Mouse (Mus musculus) left cerebral cortex, adult 8-10 months (tissue): Measurements from ENCODE around the gene Endog. TPM values are rescaled to one million over a fixed set of nuclear protein-coding genes. Genes with fewer than 3 reads are reported as not detected.
A peak's percentile ranks its signal among the peaks of the same experiment; 100 is the strongest.
"Not testable (repeated sequence)": the region's sequence is repeated elsewhere in the genome, so short reads cannot be mapped to it uniquely, and the experiment has no call there.

ENCODE experiments used
- DNase-seq, 2 experiments: peaks; one replicate each; pipeline ENCODE4 v3.0.0; 2022; ENCODE audit warnings: low spot score in 2 of 2
- total RNA-seq, 4 experiments: library from RNA; stranded (reverse); gene quantifications; 2 replicates each; pipeline ENCODE4 v1.2.4; 2022

Gene Endog
- total RNA-seq, result 10 to 100 TPM; 18.8 to 23.6 (median 22.9) TPM

DNA sequence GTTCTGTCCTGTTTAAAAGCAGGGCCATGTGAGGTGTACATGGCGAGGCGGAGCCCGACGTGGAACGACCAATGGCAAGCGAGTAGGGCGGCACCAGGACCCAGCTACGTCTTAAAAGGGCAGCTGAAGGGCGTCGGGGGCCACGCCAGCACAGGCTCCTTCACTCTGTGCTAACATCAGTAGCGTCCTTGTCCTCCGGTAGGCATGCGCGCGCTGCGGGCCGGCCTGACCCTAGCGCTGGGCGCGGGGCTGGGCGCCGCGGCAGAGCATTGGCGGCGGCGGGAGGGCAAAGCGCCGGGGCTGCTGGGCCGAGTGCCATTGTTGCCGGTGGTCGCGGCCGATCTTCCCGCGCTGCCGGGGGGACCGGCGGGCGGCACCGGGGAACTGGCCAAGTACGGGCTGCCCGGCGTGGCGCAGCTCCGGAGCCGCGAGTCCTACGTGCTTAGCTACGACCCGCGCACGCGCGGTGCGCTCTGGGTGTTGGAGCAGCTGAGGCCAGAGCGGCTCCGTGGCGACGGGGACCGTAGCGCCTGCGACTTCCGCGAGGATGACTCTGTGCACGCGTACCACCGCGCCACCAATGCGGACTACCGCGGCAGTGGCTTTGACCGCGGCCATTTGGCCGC, at the start of gene Endog:
Gene Endog, plus strand, starts transcription at position 123 of the 626 bp plus-strand sequence.
- DNase-seq, result peak; percentile 83 to 89

DNA sequence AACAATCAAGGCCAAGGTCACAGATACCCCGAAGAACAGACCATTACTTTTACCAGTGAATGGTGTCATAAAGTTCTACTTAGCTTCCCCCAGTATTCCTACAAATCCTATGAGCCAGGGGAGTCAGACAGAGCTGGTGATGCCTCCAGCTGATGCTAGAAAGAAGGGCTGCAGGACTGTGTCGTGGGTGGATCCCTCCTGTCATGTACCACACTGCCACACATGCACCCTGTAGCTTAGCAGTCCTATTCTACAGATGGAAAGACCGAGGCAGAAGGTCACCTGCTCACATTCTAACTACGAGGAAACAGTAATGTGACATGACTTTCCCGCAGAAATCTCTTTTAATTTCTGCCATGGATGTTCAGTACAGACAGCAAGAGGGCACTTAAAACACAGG, 48.5 kb upstream of the Endog start:
- no peak for DNase-seq

DNA sequence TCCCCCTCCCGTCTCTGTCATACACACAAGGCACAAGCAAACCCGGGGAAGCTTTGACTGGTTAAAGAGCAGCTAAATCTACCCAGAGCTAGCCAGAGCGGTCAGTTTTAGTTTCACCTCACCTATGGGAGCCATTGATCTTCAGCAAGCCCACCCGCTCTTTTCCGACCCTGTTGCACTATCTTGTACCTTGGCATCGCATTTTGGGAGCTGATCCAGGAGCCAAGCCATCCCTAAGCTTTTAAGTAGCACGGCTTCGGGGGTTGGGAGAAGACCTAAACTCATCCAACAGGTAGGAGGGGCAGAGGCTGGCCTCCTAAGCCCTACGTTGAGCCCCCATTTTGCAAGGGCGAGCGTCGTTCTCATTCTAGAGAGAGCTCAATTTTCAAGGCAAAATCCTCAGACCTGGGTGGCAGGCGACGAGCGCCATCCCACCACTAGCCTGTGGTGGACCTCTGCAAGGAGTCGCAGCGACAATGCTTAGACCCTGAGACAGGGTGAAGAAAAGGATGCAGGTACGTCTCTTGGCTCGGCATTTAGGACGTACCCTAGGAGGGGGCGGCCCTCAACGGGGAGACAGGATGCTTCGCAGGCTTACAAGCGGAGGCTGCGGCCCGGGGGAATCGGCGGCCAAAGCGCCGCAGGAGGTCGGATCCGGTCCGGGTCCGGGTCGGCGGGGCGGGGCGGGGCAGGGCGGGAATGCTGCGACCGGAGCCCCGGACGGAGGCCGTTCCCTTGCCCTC, 47.4 kb upstream of the Endog start:
- no peak for DNase-seq

DNA sequence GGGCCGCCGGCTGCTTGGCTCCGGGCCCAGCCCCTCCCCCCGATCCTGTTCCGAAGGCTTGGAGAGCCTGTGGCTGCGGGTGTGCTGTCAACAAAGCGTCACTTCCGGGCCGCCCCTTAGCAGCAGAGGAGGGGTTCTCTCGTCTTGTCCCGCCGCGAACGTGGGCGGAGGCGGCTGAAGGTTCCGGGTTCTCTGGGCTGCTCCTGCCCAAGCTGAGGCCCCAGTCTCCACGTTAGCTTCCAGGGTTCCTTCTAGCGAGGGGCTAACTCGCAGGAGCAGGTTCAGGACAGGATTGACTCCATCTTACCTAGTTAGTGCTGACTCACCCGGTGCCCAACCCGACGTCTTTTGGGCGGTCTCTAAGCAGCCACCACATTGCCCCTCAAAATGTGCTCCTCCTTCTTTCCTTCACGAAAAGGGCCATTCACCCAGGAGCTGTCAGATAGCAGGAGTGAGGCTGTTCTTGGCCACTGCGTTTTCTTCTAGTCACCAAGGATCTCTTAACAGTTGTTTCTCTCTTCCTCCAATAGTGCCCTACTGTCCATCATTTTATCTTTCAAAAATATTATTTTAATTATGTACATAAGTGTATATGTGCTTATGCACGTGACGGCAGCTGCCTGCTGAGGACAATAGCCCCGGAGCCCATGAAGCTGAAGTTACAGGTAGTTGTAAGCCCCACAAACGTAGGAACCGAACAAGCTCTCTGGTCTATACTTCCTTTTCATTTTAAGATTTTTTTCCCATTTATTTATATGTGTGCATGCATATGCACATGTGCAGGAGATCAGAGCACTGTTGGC, 46.6 kb upstream of the Endog start, which contains the start of gene Zer1:
Gene Zer1, minus strand, starts transcription at position 114 of the 803 bp plus-strand sequence.
- peak; percentile 94 to 95 for DNase-seq

DNA sequence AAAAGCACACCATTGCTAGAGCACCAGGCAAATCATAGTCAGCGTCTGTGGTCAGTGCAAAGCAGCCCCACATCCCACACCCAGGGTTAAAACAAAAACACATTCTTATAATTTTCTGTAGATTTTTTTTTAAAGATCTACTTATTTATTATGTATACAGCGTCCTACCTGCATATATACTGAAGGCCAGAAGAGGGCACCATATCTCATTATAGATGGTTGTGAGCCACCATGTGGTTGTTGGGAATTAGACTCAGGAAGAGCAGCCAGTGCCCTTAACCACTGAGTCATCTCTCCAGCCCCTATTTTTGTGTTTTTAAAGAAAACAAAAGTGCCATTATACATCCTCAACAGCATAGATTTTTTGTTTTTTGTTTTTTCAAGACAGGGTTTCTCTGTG, 42.5 kb upstream of the Endog start:
- DNase-seq, result no peak

DNA sequence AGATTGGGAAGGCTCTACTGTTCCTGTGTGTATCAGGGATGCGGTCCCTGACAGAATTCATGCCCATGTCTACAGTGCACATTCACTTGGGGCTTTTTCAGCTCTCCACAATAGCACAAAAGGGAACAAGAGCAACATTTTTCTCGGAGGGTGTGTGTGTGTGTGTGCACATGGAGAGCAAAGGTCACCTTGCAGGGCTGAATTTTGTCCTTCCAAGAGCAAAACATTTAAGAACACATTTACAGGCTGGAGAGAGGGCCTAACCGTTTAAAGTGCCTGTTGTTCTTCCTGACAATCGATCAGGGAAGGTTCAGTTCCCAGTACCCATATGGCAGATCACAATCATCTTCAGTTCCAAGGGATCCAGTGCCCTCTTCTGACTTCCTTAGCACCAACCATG, 41.1 kb upstream of the Endog start:
- no peak for DNase-seq

DNA sequence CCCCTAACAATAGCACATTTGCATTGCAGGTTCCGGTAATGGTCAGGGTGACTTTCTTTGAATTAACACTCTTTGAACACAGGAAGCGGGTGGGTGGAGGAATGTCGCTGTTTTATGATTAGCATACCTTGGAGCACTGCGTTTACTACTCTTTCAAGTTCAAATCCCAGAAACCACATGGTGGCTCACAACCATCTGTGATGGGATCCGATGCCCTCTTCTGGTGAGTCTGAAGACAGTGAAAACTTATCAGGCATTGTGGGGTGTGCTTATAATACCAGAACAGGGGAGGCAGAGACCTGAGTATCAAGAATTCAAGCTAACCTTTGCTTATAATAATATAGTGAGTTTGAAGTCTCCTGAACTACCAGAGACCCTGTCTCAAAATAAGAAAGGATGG, 40.1 kb upstream of the Endog start:
- not testable (repeated sequence) for DNase-seq

DNA sequence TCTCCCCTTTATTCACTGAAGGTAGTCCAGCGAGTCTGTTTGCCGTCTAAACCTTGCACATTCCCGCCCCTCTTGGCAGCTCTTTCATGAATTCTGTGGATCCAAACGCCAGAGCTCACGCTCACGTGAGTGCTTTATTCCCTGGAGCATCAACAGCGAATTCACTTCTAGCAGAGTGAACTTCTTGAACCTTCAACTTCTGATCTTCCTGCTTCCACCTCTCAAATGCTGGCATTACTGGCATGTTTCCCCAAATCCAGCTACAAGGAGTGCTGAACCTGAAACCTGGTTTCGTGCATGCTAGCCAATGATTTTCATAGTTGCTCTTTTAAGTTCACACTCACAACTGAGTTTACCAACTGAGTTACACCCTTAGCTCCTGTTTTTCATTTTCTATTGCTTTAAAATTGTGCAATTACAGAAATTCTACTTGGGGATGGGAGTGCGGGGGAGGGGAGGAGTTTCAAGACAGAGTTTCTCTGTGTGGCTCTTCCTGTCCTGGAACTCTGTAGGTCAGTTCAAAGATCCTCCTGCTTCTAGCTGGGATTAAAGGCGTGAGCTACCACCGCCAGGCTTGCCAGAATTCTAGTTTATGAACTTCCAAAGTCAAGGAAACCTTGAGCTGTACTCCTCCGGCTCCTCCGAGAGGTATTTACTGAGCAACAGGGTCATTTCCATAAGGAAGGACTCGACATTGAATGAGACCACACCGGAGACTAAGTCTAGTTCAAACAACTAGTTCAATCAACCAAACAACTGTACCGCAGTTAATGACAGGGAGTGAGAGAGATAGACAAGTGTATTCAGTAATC, 38.3 kb upstream of the Endog start:
- DNase-seq, result no peak

DNA sequence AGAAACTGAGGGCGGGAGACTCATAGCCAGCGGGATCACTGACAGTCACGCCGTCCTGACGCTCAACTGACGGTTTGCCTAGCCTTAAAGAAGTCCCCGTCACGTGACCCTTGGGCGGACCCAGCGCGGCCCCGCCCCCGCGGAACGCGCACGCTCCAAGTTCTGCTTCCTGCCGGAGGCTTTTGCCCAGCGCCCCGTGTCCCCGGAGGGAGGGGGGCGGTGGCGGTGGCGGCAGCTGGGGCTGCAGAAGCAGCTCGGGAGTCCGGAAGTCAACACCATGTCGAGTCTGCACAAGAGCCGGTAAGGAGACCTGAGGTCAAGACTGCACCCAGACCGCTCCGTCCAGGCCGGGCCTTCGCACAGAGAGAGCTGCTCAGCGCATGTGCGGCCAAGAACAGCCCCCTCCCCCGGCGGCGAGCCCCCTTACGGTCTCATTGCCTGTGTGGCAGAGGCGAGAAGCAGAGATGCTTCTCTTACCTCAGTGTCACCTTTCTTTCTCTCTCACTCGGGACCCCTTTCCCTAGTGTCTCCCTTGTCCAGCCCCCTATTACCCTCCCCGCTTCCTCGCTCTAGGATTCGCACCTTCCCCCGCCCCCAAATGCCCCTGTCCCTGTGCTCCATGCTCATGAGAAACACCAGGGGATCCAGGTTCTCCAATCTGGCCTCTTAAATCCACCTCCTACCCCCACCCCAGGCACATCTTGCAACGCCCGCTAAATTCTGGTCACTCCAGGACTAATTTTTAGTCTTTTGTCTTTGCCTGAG, 37.5 kb upstream of the Endog start, which contains the start of gene Tbc1d13:
Gene Tbc1d13, plus strand, starts transcription at position 134 of the 765 bp plus-strand sequence.
- DNase-seq, result peak; percentile 96 to 98

DNA sequence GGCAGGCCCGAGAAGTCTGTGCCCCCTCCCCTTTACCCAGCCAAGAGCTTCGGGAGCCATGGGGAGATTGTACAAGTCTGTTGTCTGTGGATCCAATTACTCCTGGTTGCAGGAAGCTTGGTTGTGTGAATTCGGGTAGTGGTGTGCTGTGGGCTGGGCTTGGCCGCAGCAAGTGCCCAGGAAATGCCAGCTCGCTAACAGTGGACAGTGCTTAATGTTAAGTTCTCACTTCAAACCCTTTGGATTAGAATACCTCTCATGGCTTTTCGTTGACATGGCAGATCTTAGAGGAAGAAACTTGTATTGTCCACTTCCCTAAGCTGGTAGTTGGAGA, 36.9 kb upstream of the Endog start:
- DNase-seq, result no peak

DNA sequence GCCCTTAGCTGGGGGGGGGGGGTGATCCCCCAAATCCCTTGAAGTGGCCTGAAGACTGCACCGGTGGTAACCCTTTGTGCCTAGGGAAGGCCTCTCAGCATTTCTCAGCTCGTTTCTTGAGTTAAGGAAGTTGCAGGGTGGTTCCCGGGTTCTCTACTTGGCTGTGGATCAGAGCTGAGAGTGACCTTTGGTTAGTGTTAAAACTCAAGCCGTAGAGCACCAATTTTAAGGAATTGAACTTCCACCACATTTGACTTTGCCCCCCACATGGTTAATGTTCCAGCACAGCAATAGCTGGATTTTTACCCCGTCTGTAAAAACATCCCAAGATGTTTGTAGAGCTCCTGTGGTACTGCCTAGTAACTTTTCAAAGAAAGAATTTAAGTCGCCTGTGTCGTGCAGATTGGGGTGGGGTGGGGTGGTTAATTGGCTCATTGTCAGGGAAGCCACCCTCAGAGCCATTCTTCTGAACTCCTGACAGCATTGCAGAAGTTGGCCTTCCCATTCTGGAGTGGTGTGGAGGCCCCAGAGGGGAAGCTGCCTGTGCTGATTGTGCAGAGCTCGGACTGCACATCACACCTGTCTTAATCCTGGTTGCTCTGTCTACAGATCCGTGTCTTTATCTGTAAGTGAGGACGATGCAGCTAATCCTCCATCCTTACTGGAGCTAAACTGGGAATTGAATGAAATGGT, 36.2 kb upstream of the Endog start:
- no peak for DNase-seq

DNA sequence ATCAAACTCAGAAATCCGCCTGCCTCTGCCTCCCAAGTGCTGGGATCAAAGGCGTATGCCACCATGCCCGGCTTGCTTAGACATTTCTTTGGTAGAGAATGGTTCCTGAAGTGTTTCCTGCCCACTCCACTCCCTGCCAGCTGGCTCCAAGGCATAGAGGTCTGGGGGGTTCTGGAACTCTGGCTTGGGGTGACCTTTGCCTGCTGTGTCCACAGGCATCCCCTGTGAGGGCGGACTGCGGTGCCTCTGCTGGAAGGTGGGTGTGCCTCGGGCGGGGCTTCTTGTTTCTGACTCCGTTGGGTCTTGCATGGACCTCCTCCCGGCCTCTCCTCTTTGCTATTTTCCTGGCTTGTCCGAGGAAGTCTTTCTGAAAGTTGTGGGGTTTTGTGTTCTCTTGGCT, 34.8 kb upstream of the Endog start:
- no peak for DNase-seq

DNA sequence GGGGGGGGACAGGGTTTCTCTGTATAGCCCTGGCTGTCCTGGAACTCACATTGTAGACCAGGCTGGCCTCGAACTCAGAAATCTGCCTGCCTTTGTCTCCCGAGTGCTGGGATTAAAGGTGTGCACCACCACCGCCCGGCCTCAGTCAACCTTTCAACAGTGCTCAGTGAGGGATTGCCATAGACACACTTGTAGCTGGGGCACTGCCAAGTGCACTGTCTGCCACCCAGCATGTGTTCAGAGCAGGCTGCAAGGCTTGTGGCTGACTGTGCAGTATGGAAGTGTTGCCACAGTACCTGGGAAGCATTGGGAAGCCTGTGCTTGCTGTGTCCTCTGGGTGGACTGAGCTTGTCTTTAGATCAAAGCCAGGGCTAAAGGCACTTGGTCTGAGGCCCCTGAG, 31.3 kb upstream of the Endog start:
- not testable (repeated sequence) for DNase-seq

DNA sequence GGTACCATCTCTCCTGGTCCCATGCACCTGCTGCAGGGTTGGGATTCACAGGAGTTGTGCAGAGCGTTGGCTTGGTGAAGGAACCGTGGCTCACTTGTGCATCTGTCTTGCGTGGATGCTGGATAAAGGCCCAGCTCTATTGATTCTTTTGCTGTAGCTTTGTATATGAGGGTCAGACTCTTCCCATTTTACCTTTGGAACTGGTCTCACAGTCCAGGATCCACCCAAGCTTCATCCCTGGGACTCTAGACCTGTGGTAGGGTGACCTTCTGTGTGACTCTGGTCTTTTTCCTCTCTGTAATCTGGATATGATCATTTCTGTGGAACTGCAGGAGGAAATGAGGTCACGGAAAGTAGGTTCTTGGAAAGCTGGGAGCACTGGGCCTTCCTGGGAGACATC, 26.9 kb upstream of the Endog start:
- DNase-seq, result no peak

DNA sequence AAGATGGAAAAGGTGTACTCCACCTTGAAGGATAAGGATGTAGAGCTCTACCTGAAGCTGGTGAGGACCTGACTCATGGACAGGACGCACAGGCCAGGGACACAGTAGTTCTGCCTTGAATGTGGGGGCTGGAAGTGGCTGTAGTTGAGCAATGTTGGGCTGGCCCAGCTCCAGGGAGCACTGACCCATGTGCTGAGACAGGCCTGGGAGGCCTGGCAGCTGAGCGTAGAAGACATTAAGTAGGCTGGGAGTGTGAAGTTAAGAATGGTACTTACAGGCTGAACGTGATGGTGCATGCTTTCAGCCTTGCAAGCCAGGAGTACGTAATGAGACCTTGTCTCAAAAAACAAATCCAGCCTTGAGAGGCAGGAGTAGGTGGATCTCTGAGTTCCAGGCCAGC, 23.8 kb upstream of the Endog start:
- no peak for DNase-seq

DNA sequence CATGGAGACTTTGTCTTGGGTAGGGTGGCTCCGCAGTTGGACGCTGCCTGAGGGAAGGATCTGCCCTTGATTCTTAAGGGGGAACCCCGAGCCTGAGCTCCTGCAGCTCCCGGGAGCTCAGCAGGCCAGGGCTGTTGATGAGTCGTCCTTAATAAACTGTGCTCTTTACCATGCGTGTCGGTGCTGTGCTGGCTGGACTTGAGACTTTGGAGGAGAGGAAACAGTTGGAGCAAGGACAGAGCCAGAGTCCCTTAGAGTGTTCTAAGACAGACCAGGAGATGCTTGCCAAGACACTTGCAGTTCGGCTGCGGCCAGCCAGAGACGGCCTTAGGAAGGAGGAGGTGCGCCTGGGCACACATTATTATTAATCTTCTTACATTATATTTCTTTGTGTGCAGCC, 19.5 kb upstream of the Endog start:
- DNase-seq, result no peak

DNA sequence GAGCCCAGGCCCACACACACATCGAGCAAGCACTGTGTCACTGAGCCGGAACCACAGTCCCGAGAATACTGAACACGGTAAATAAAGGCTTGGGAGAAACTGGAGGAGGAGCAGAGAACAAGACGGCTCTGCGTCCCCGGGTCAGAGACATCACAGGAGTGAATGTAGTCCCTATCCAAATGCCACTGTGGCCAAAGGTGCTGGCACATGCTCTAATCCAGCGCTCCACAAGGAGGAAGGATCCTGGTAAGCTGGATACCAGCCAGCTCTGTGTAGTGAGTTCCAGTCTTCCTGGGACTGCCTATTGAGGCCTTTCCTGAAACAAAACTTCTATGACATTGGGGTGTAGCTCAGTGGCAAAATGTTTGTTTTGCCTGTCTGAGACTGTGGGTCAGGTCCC, 18.7 kb upstream of the Endog start:
- no peak for DNase-seq

DNA sequence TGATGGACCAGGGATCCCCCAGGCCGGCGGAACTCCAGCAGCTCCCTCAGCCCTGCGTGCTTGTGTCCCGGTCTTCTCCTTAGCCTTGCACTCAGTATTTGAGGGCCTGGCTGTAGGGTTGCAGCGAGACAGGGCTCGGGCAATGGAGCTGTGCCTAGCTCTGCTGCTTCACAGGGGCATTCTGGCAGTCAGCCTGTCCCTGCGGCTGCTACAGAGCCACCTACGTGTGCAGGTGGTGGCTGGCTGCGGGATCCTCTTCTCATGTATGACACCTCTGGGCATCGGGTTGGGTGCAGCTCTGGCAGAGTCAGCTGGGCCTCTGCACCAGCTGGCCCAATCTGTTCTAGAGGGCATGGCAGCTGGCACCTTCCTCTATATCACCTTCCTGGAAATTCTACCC, 11.4 kb upstream of the Endog start:
- not testable (repeated sequence) for DNase-seq

DNA sequence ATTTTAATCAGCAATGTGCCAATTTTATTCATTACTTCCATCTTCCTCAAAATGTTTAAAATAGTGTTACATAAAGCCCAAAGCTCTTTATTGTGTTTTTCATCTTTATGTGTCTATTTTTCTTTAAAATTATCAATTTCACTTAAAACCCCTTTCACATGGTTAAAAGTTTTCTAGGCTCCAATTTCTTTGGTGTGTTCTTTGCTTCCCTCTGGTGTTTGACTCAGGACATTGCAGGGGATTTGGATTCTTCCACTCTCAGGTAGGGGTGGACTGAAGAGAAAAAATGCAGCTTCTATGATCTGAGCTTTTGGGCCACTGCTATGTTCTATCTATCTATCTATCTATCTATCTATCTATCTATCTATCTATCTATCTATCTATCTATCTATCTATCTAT, 9.5 kb upstream of the Endog start:
- no peak for DNase-seq

DNA sequence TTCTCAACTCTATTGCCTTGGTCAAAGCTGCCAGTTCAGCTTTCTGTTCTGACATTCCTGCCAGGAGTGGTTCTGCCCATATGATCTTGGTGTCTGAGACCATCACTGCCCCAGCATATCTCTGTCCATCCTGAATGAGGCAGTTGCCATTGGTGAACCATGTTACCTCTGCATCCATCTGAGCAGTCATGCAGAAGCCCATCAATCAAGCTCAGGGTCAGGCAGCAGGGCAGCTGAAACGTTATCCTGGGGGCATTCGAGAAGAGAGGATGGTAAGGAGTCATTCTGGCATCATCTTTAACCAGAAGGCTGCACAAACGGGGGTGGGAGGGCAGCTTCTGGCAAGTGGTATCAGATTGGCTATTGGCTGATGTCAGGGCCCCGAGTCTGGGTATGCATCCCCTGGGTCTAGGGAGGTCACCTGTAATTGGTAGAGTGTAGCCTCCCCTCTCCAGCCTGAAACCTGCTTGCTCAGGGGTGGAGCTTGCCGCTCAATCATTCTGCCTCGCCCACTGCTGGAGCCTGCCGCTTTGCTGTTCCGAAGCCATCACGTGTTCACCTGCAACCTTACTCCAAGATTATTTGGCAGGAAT, 6.9 kb upstream of the Endog start:
- DNase-seq, result no peak
